Mouse (Mus musculus) midbrain, embryonic 11.5 days (tissue): ENCODE results near the gene Zfand5. TPM values are rescaled to one million over a fixed set of nuclear protein-coding genes. Genes with fewer than 3 reads are reported as not detected.

Experiments used
- ATAC-seq: fragments of 200-750 bp; cut with Nextera tagmentation; 2 replicates; pipeline ENCODE4 v1.8.0; 2017; ENCODE audit warnings: moderate TSS enrichment, moderate library complexity; ENCODE audit not compliant: low FRiP score
- DNase-seq: peaks from one replicate; pipeline ENCODE4 v3.0.0; 2015; ENCODE audit warnings: low spot score; ENCODE audit errors: missing footprints
- H3K27ac ChIP-seq: fragments of 300-500 bp; sonication (generic); 2 replicates; pipeline ENCODE4 v1.5.1; 2014; ENCODE audit warnings: low read depth, low read length
- H3K27me3 ChIP-seq: fragments of 300-500 bp; sonication (generic); 2 replicates; pipeline ENCODE4 v1.6.1; 2014; ENCODE audit warnings: mild to moderate bottlenecking, low read length, moderate library complexity, mixed read lengths; ENCODE audit not compliant: control insufficient read depth, insufficient read depth
- H3K36me3 ChIP-seq: fragments of 300-500 bp; sonication (generic); 2 replicates; pipeline ENCODE4 v1.6.1; 2014; ENCODE audit warnings: mild to moderate bottlenecking, low read length, moderate library complexity, mixed read lengths; ENCODE audit not compliant: control insufficient read depth, insufficient read depth
- H3K4me1 ChIP-seq: fragments of 300-500 bp; sonication (generic); 2 replicates; pipeline ENCODE4 v1.6.1; 2014; ENCODE audit warnings: low read length; ENCODE audit not compliant: control insufficient read depth, insufficient read depth
- H3K4me2 ChIP-seq: fragments of 300-500 bp; sonication (generic); 2 replicates; pipeline ENCODE4 v1.6.1; 2014; ENCODE audit warnings: mild to moderate bottlenecking, moderate library complexity
- H3K4me3 ChIP-seq: fragments of 300-500 bp; sonication (generic); 2 replicates; pipeline ENCODE4 v1.5.1; 2014; ENCODE audit warnings: low read depth, low read length
- H3K9ac ChIP-seq: fragments of 300-500 bp; sonication (generic); 2 replicates; pipeline ENCODE4 v1.6.1; 2014; ENCODE audit warnings: low read length
- H3K9me3 ChIP-seq: fragments of 300-500 bp; sonication (generic); 2 replicates; pipeline ENCODE4 v1.6.1; 2016; ENCODE audit warnings: low read length; ENCODE audit not compliant: control insufficient read depth
- WGBS: fragments of 180-500 bp; shearing (Covaris S2); extraction: QIAGEN DNeasy Blood & Tissue Kit; methylation state at CpG from one replicate; pipeline ENCODE4 v1.1.7; 2014; 5-methylcytosine and 5-hydroxymethylcytosine counted together
- polyA plus RNA-seq: library from polyadenylated mRNA; unstranded; fragments of >200 nt; fragmentation: Nextera tagmentation; extraction: Ambion mirVana; gene quantifications from 2 replicates; pipeline ENCODE4 v1.2.1, GENCODE M21; 2014

The Zfand5 gene
- polyA plus RNA-seq, 1 experiment from 2014 or later, result 186 TPM

DNA sequence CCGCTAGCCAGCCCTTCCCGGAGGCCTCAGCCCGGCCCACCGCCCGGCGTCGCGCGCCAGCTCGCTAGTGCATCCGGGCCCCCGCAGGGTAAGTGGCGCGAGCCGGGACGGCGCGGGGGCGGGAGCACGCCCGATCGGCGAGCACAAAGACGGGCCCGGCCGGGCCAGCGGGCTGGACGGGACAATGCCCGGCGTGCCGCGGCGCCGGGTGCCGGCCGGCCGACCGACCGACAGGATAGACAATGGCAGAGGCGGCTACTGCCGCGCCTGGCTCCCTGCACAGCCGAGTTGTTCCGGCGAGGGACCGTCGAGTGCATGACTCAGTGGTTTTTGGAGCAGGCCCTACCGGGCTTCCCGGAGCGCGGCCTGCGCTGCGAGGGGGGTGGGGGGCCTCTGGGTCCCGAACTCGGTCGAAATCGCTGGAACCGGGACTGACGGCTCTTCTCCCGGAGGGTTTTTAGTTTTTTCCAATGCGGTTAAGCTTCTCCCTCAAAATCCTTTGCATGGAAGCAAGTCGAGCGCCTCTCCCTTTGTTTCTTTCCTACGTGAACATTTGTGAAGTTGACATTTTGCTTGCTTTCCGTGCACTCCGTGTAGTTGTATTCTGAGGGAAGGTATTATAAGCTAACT is 692 bp downstream of the Zfand5 start:
- Histone ChIP-seq H3K27me3 (no peaks in the 10 kb centered on the region), H3K4me1 (peaks cover 13% of the 10 kb centered on the region), H3K9ac (peak overlapping the region; percentile 97), H3K9me3 (no peaks in the 10 kb centered on the region), H3K4me3 (peak overlapping the region; percentile 96), H3K4me2 (peak overlapping the region; percentile 25; the same call in 1 of the 2 replicates), H3K27ac (peak overlapping the region; percentile 98), H3K36me3 (peaks cover 9% of the 10 kb centered on the region; the same call in 1 of the 2 replicates)
- WGBS, result under 1% methylated on average over 66 of the region's 66 CpGs
- DNase-seq (peak; percentile 96), ATAC-seq (peak; percentile 64; the same call in 1 of the 2 replicates)

DNA sequence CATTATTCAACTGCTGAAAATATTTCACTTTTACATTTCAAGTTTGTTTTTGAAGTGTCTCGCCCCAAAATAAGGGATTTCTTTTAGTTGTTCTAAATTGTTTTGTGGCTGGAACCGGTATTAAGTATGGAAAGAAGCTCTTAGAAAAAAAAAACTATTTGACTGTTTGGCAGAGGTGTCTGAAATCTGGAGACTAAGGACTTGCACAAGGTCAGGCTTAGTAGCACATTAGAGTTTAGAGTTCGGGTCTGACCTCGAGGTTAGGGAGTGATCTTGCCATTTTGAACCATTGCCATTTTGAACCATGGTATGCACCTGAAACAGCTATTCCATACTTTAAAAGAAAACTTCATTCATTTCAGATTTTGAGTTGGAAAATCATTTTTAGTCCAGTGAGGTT is 1.4 kb downstream of the Zfand5 start:
- H3K36me3 ChIP-seq, result peaks cover 9% of the 10 kb centered on the region; the same call in 1 of the 2 replicates
- WGBS, result under 1% methylated on average over 4 of the region's 4 CpGs
- H3K27me3 ChIP-seq, result no peaks in the 10 kb centered on the region
- ATAC-seq (no peak), DNase-seq (no peak)
- no peaks in the 10 kb centered on the region for H3K9me3 ChIP-seq
- H3K9ac ChIP-seq, result peak overlapping the region; percentile 66
- H3K4me3 ChIP-seq, result peak overlapping the region; percentile 96
- H3K27ac ChIP-seq, result no peak overlapping the region
- H3K4me2 ChIP-seq, result peak overlapping the region; percentile 55
- peaks cover 13% of the 10 kb centered on the region for H3K4me1 ChIP-seq

DNA sequence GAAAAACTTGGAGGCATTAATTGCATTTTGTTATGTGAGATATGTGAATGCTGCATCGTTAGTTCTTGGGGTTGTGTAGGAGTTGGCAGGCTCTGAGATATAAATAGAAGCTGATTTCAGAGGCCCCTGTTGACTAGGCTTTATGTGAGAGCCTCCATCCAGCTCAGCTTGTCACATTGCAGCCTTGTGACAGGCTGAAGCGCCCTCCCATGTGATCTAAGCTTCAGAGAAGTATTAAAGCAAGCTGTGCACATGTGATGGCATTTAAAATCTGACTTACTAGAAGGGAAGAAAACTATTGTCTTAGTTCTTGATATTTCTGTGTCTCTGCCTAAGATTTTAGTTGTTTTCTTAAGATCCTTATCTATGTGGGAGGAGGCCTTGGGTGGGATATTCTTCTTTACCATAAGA is 2.1 kb downstream of the Zfand5 start:
- 0% methylated on average over 2 of the region's 2 CpGs for WGBS
- ATAC-seq, result no peak

DNA sequence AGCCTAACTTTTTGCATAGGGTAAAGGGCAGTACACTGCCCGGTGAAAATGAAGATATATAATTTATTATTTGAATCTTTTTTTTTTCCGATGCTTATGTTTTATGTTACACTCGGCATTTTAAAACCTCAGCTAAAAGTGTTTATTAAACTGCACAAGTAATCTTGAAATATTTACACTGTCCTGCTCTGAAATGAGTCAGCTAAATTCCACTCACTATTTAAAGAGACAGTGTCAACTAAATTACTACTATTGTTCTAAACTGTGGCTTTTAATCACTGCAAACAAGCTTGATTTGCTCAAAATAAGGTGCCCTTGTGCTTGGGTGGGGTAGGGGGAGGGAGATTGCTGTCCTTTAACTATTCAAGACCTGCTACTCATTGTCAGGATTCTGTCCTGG is 2.6 kb downstream of the Zfand5 start:
- H3K4me1 ChIP-seq, result peaks cover 13% of the 10 kb centered on the region
- no peak for ATAC-seq
- WGBS, result 40% methylated on average over 3 of the region's 3 CpGs
- H3K9me3 ChIP-seq, result no peaks in the 10 kb centered on the region
- peak overlapping the region; percentile 66; the same call in 1 of the 2 replicates for H3K9ac ChIP-seq
- H3K27ac ChIP-seq, result no peak overlapping the region
- peaks cover 9% of the 10 kb centered on the region; the same call in 1 of the 2 replicates for H3K36me3 ChIP-seq
- no peak for DNase-seq
- peak overlapping the region; percentile 96 for H3K4me3 ChIP-seq
- peak overlapping the region; percentile 55 for H3K4me2 ChIP-seq
- no peaks in the 10 kb centered on the region for H3K27me3 ChIP-seq

More for the DNA sequence above, 2.1 kb downstream of the Zfand5 start:
- Histone ChIP-seq H3K4me1 (peaks cover 13% of the 10 kb centered on the region), H3K4me2 (peak overlapping the region; percentile 55), H3K9me3 (no peaks in the 10 kb centered on the region), H3K27me3 (no peaks in the 10 kb centered on the region), H3K4me3 (peak overlapping the region; percentile 96), H3K27ac (no peak overlapping the region), H3K9ac (peak overlapping the region; percentile 66), H3K36me3 (peaks cover 9% of the 10 kb centered on the region; the same call in 1 of the 2 replicates)
- DNase-seq, result peak; percentile 94

DNA sequence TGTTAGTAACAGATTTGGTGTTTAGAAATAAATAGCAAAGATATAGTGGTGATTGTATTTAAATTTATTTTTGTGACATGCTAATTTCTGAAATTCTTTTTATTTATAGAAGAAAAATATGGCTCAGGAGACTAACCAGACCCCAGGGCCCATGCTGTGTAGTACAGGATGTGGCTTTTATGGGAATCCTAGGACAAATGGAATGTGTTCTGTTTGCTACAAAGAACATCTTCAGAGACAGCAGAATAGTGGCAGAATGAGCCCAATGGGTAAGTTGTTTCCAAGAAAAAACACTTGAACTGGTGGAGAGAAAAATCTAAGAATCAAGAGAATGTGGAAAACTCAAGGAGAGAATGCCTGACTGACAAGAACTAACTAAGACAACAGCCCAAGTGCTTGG is 4.2 kb downstream of the Zfand5 start:
- H3K4me2 ChIP-seq, result no peak overlapping the region
- peaks cover 14% of the 10 kb centered on the region; the same call in 1 of the 2 replicates for H3K36me3 ChIP-seq
- H3K4me3 ChIP-seq, result no peak overlapping the region
- ATAC-seq (no peak), DNase-seq (no peak)
- no peaks in the 10 kb centered on the region for H3K27me3 ChIP-seq
- H3K9me3 ChIP-seq, result no peaks in the 10 kb centered on the region
- no peak overlapping the region for H3K27ac ChIP-seq
- no peak overlapping the region for H3K9ac ChIP-seq
- peaks cover 9% of the 10 kb centered on the region for H3K4me1 ChIP-seq

DNA sequence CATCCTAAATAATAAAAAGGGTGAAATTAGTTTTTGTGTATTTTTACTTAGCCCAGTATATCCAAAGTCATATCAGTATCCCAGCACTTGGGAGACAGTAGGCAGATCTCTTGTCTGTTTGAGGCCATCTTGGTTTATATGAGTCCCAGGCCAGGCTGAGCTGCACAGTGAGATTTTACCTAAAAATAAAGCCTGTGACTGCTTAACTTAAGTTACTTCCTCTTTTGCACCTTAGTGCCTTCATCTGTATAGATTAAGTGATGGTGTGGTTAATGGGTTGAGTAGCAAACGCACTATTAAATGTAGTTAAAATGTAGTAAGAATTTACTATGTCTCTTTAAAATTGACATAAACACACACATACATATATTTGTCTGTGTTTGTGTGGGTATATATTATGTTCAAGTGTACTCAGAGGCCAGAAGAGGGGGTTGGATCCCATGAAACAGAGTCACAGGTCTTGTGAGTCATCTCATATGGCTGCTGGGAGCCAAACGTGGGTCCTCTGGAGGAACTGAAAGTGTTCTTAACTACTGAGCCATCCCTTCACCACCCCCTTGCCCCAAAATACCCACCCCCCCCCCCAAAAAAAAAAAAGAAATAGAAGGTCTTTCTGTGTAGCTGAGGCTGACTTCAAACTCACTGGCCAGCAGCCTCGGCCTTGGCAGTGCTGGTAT is 14.5 kb downstream of the Zfand5 start:
- no peaks in the 10 kb centered on the region; the same call in 1 of the 2 replicates for H3K9me3 ChIP-seq
- DNase-seq (no peak), ATAC-seq (no peak)
- no peak overlapping the region for H3K4me3 ChIP-seq
- no peak overlapping the region for H3K9ac ChIP-seq
- peaks cover 2% of the 10 kb centered on the region; the same call in 1 of the 2 replicates for H3K36me3 ChIP-seq
- no peaks in the 10 kb centered on the region for H3K4me1 ChIP-seq
- no peak overlapping the region for H3K4me2 ChIP-seq
- no peaks in the 10 kb centered on the region for H3K27me3 ChIP-seq
- 84% methylated on average over 3 of the region's 3 CpGs for WGBS
- H3K27ac ChIP-seq, result no peak overlapping the region

DNA sequence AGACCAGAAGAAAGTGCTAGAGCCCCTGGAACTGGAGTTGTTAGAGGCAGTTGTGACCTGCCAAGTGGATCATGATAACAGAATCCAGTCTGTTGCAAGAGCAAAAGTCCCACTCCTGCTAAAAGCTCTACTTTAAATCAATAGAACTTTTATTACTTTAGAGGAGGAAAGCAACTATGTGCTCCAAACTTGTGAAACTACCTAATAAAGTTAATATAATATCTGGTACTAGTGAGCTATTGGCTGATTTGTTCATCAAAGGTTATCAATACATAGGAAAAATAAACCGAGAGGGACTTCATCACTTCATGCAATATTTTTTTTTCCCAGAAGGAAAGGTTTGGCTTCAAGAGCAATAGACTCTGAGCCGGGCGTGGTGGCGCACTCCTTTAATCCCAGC is 25.3 kb downstream of the Zfand5 start:
- Histone ChIP-seq H3K9me3 (no peaks in the 10 kb centered on the region), H3K36me3 (no peaks in the 10 kb centered on the region), H3K4me1 (no peaks in the 10 kb centered on the region), H3K9ac (no peak overlapping the region), H3K4me2 (no peak overlapping the region), H3K27me3 (no peaks in the 10 kb centered on the region), H3K4me3 (no peak overlapping the region), H3K27ac (no peak overlapping the region)
- 93% methylated on average over 4 of the region's 4 CpGs for WGBS
- ATAC-seq (no peak), DNase-seq (no peak)

DNA sequence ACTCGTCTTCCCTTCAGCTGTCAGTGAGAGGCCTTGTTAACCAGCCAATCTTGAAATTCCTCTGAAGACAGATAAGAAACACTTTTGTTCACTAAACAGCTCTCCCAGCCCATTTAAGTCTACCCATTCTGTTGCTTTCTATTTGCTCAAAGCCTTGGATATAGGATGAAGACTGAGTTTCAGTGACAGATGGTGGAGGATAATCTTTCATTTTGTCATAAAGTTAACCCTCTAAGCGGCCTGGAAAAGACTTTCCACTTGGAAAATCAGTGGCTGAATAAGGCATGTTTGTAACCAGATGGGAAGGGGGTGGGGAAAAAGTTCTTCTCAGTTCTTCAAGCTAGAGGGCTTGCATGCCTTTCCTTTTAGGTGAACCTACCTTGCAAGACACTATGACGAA is 29.7 kb downstream of the Zfand5 start:
- WGBS, result 60% methylated on average over 3 of the region's 3 CpGs
- no peak overlapping the region for H3K4me2 ChIP-seq
- no peak overlapping the region for H3K9ac ChIP-seq
- no peak overlapping the region for H3K27ac ChIP-seq
- H3K9me3 ChIP-seq, result no peaks in the 10 kb centered on the region
- H3K36me3 ChIP-seq, result no peaks in the 10 kb centered on the region
- no peaks in the 10 kb centered on the region for H3K27me3 ChIP-seq
- no peak overlapping the region for H3K4me3 ChIP-seq
- ATAC-seq (no peak), DNase-seq (no peak)
- H3K4me1 ChIP-seq, result no peaks in the 10 kb centered on the region

DNA sequence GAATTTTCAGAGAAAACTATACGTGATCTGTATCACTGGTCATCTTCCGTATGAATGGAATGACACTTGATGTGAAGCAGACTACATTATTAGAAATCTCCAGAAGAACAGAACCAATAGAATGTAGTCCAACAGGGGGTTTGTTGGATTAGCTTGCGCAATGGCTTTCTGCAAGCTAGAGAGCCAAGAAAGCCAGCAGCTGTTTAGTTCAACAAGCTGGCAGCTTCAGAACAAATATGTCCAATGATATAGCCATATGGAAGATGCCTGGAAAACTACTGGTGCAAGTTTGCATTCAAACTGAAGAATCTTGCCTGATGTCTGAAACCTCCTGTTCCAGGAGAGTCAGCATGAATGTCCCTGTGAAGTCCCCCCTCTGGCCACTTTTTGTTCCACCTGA is 35.7 kb downstream of the Zfand5 start:
- no peak overlapping the region for H3K9ac ChIP-seq
- no peaks in the 10 kb centered on the region for H3K9me3 ChIP-seq
- no peaks in the 10 kb centered on the region for H3K27me3 ChIP-seq
- H3K36me3 ChIP-seq, result no peaks in the 10 kb centered on the region
- H3K4me2 ChIP-seq, result no peak overlapping the region
- WGBS, result 93% methylated on average over 3 of the region's 3 CpGs
- DNase-seq, result no peak
- no peak overlapping the region for H3K27ac ChIP-seq
- H3K4me3 ChIP-seq, result no peak overlapping the region
- H3K4me1 ChIP-seq, result no peaks in the 10 kb centered on the region
- ATAC-seq, result no peak
